Mouse (Mus musculus) lung, postnatal 0 days (tissue): Measurements from ENCODE around the gene Nenf.

Source experiments
- CTCF ChIP-seq: IDR thresholded peaks from 2 replicates; pipeline ENCODE4 v1.5.1; 2016; ENCODE audit warnings: antibody characterized with exemption, mild to moderate bottlenecking
- EP300 ChIP-seq: IDR thresholded peaks from 2 replicates; pipeline ENCODE4 v1.6.1; 2016; ENCODE audit warnings: antibody characterized with exemption, mild to moderate bottlenecking, control low read depth

GRCm38 (mm10) chr1:191348592-191348991 is 30.6 kb upstream of the Nenf start:
- TF ChIP-seq CTCF = no peak
- TF ChIP-seq EP300 = no peak
